Mouse (Mus musculus) frontal cortex, adult (tissue): ENCODE data around the gene Bhlhe41.

ENCODE experiments used
- ATAC-seq: cut with Nextera tagmentation; 2 replicates; pipeline ENCODE4 v1.9.2; 2017; ENCODE audit warnings: mild to moderate bottlenecking, moderate library complexity, mixed read lengths; ENCODE audit not compliant: low TSS enrichment

The Bhlhe41 gene

GRCm38 (mm10) chr6:145865289-145865885 lies at the start of gene Bhlhe41:
Gene Bhlhe41, minus strand, starts transcription at chr6:145865558.
- peak; percentile 22 for ATAC-seq

- no peak for ATAC-seq
Measured at GRCm38 (mm10) chr6:145912232-145912631, 46.9 kb upstream of the Bhlhe41 start.

GRCm38 (mm10) chr6:145910469-145911426 lies 45.4 kb upstream of the Bhlhe41 start:
- no peak for ATAC-seq

GRCm38 (mm10) chr6:145909943-145910342 lies 44.6 kb upstream of the Bhlhe41 start:
- no peak for ATAC-seq

- ATAC-seq: no peak
Measured at GRCm38 (mm10) chr6:145906096-145906890, 40.9 kb upstream of the Bhlhe41 start.

GRCm38 (mm10) chr6:145904616-145905015 lies 39.3 kb upstream of the Bhlhe41 start:
- ATAC-seq: no peak

GRCm38 (mm10) chr6:145904169-145904568 lies 38.8 kb upstream of the Bhlhe41 start:
- no peak for ATAC-seq

GRCm38 (mm10) chr6:145894669-145895342 lies 29.4 kb upstream of the Bhlhe41 start:
- no peak for ATAC-seq

GRCm38 (mm10) chr6:145893366-145894021 lies 28.1 kb upstream of the Bhlhe41 start:
- no peak for ATAC-seq

- no peak for ATAC-seq
Measured at GRCm38 (mm10) chr6:145892381-145893265, 27.3 kb upstream of the Bhlhe41 start.

- ATAC-seq: no peak
Measured at GRCm38 (mm10) chr6:145891951-145892350, 26.6 kb upstream of the Bhlhe41 start.

GRCm38 (mm10) chr6:145887719-145888118 lies 22.4 kb upstream of the Bhlhe41 start:
- ATAC-seq: no peak

- no peak for ATAC-seq
Measured at GRCm38 (mm10) chr6:145886277-145886676, 20.9 kb upstream of the Bhlhe41 start.

- no peak for ATAC-seq
Measured at GRCm38 (mm10) chr6:145885069-145885468, 19.7 kb upstream of the Bhlhe41 start.

GRCm38 (mm10) chr6:145883668-145884067 lies 18.3 kb upstream of the Bhlhe41 start:
- ATAC-seq: no peak

GRCm38 (mm10) chr6:145883010-145883409 lies 17.7 kb upstream of the Bhlhe41 start:
- no peak for ATAC-seq

GRCm38 (mm10) chr6:145880609-145881008 lies 15.3 kb upstream of the Bhlhe41 start:
- no peak for ATAC-seq

- no peak for ATAC-seq
Measured at GRCm38 (mm10) chr6:145876986-145877735, 11.8 kb upstream of the Bhlhe41 start.

GRCm38 (mm10) chr6:145873354-145873753 lies 8.0 kb upstream of the Bhlhe41 start:
- ATAC-seq: no peak
